Mouse (Mus musculus) neural tube, embryonic 11.5 days (tissue): ENCODE results near the gene Bpifb9a. TPM values are rescaled to one million over a fixed set of nuclear protein-coding genes. Genes with fewer than 3 reads are reported as not detected.
"Not testable (repeated sequence)": the region's sequence is repeated elsewhere in the genome, so short reads cannot be mapped to it uniquely, and the experiment has no call there.

Experiments used
- ATAC-seq: fragments of 200-750 bp; cut with Nextera tagmentation; 2 replicates; pipeline ENCODE4 v1.8.0; 2017; ENCODE audit warnings: moderate number of reproducible peaks, mild to moderate bottlenecking, moderate TSS enrichment, moderate library complexity; ENCODE audit not compliant: insufficient read depth, low FRiP score, low TSS enrichment
- DNase-seq: peaks from one replicate; pipeline ENCODE4 v3.0.0-alpha.2; 2015; ENCODE audit warnings: low spot score
- H3K27ac ChIP-seq: fragments of 300-500 bp; sonication (generic); 2 replicates; pipeline ENCODE4 v1.5.1; 2014; ENCODE audit warnings: low read depth, mild to moderate bottlenecking, low read length
- H3K27me3 ChIP-seq: fragments of 300-500 bp; sonication (generic); 2 replicates; pipeline ENCODE4 v1.6.1; 2014; ENCODE audit warnings: mild to moderate bottlenecking, low read length, mixed read lengths; ENCODE audit not compliant: control insufficient read depth, insufficient read depth
- H3K36me3 ChIP-seq: fragments of 300-500 bp; sonication (generic); 2 replicates; pipeline ENCODE4 v1.6.1; 2014; ENCODE audit warnings: mild to moderate bottlenecking, low read length, moderate library complexity, mixed read lengths; ENCODE audit not compliant: control insufficient read depth, insufficient read depth
- H3K4me1 ChIP-seq: fragments of 300-500 bp; sonication (generic); 2 replicates; pipeline ENCODE4 v1.6.1; 2014; ENCODE audit warnings: low read length, mixed read lengths; ENCODE audit not compliant: control insufficient read depth, insufficient read depth
- H3K4me2 ChIP-seq: fragments of 300-500 bp; sonication (generic); 2 replicates; pipeline ENCODE4 v1.6.1; 2014; ENCODE audit warnings: low read depth, mild to moderate bottlenecking, moderate library complexity
- H3K4me3 ChIP-seq: fragments of 300-500 bp; sonication (generic); 2 replicates; pipeline ENCODE4 v1.5.1; 2014; ENCODE audit warnings: low read depth, low read length
- H3K9ac ChIP-seq: fragments of 300-500 bp; sonication (generic); 2 replicates; pipeline ENCODE4 v1.6.1; 2014; ENCODE audit warnings: mild to moderate bottlenecking, low read length
- H3K9me3 ChIP-seq: fragments of 300-500 bp; sonication (generic); 2 replicates; pipeline ENCODE4 v1.6.1; 2016; ENCODE audit warnings: low read length; ENCODE audit not compliant: control insufficient read depth
- WGBS: fragments of 180-500 bp; shearing (Covaris S2); extraction: QIAGEN DNeasy Blood & Tissue Kit; methylation state at CpG from one replicate; pipeline ENCODE4 v1.1.7; 2014; 5-methylcytosine and 5-hydroxymethylcytosine counted together
- polyA plus RNA-seq: library from polyadenylated mRNA; unstranded; fragments of >200 nt; fragmentation: Nextera tagmentation; extraction: Ambion mirVana; gene quantifications from 2 replicates; pipeline ENCODE4 v1.2.1, GENCODE M21; 2014

Gene Bpifb9a
- polyA plus RNA-seq: not detected in 2 replicates

GRCm38 (mm10) chr2:154257554-154257953 is at the start of gene Bpifb9a:
Gene Bpifb9a (plus strand): TSS chr2:154257854.
- not testable (repeated sequence) for H3K27me3 ChIP-seq, H3K4me1 ChIP-seq, H3K4me2 ChIP-seq, ATAC-seq, H3K27ac ChIP-seq, H3K36me3 ChIP-seq, H3K9me3 ChIP-seq, H3K9ac ChIP-seq, H3K4me3 ChIP-seq, DNase-seq
- 83% methylated on average over 5 of the region's 5 CpGs for WGBS

GRCm38 (mm10) chr2:154209112-154209511 is 48.5 kb upstream of the Bpifb9a start:
- ATAC-seq (no peak), DNase-seq (no peak)
- WGBS: 26% methylated on average over 3 of the region's 3 CpGs

GRCm38 (mm10) chr2:154211121-154211520 is 46.5 kb upstream of the Bpifb9a start:
- no peaks in the 10 kb centered on the region for H3K36me3 ChIP-seq
- H3K4me1 ChIP-seq: no peaks in the 10 kb centered on the region
- no peak overlapping the region for H3K27ac ChIP-seq
- H3K4me2 ChIP-seq: no peak overlapping the region
- 53% methylated on average over 1 of the region's 1 CpGs for WGBS
- ATAC-seq (no peak), DNase-seq (no peak)
- H3K9ac ChIP-seq: no peak overlapping the region
- H3K27me3 ChIP-seq: no peaks in the 10 kb centered on the region
- no peaks in the 10 kb centered on the region for H3K9me3 ChIP-seq
- no peak overlapping the region for H3K4me3 ChIP-seq

More at GRCm38 (mm10) chr2:154209112-154209511, 48.5 kb upstream of the Bpifb9a start:
- Histone ChIP-seq H3K27ac (no peak overlapping the region), H3K9ac (no peak overlapping the region), H3K4me3 (no peak overlapping the region), H3K4me1 (no peaks in the 10 kb centered on the region), H3K36me3 (no peaks in the 10 kb centered on the region), H3K27me3 (no peaks in the 10 kb centered on the region), H3K4me2 (no peak overlapping the region), H3K9me3 (no peaks in the 10 kb centered on the region)

GRCm38 (mm10) chr2:154211881-154212280 is 45.8 kb upstream of the Bpifb9a start:
- no peak overlapping the region for H3K4me2 ChIP-seq
- no peak overlapping the region for H3K9ac ChIP-seq
- 86% methylated on average over 4 of the region's 4 CpGs for WGBS

GRCm38 (mm10) chr2:154215191-154215590 is 42.5 kb upstream of the Bpifb9a start:
- DNase-seq (peak; percentile 77), ATAC-seq (no peak)
- Histone ChIP-seq H3K4me3 (no peak overlapping the region), H3K4me1 (no peaks in the 10 kb centered on the region), H3K27ac (no peak overlapping the region), H3K9ac (no peak overlapping the region), H3K36me3 (no peaks in the 10 kb centered on the region), H3K9me3 (no peaks in the 10 kb centered on the region), H3K27me3 (no peaks in the 10 kb centered on the region), H3K4me2 (no peak overlapping the region)
- 15% methylated on average over 5 of the region's 5 CpGs for WGBS

More at GRCm38 (mm10) chr2:154211881-154212280, 45.8 kb upstream of the Bpifb9a start:
- Histone ChIP-seq H3K4me3 (no peak overlapping the region), H3K9me3 (no peaks in the 10 kb centered on the region), H3K27me3 (no peaks in the 10 kb centered on the region), H3K4me1 (no peaks in the 10 kb centered on the region), H3K36me3 (no peaks in the 10 kb centered on the region), H3K27ac (no peak overlapping the region)
- ATAC-seq (no peak), DNase-seq (no peak)

GRCm38 (mm10) chr2:154219950-154220349 is 37.7 kb upstream of the Bpifb9a start:
- H3K4me2 ChIP-seq: no peak overlapping the region
- H3K27ac ChIP-seq: no peak overlapping the region
- no peak overlapping the region for H3K4me3 ChIP-seq
- H3K4me1 ChIP-seq: peaks cover 8% of the 10 kb centered on the region; the same call in 1 of the 2 replicates
- no peak for DNase-seq
- H3K27me3 ChIP-seq: no peaks in the 10 kb centered on the region
- H3K36me3 ChIP-seq: no peaks in the 10 kb centered on the region
- 84% methylated on average over 5 of the region's 5 CpGs for WGBS
- H3K9me3 ChIP-seq: no peaks in the 10 kb centered on the region
- H3K9ac ChIP-seq: no peak overlapping the region
- no peak for ATAC-seq

GRCm38 (mm10) chr2:154223265-154223916 is 34.3 kb upstream of the Bpifb9a start, which contains the start of gene Bpifb5:
Gene Bpifb5 (plus strand): TSS chr2:154223742.
- H3K36me3 ChIP-seq: no peaks in the 10 kb centered on the region
- peak within 1 kb of the TSS; percentile 21 for H3K4me2 ChIP-seq
- peaks cover 8% of the 10 kb centered on the region; the same call in 1 of the 2 replicates for H3K4me1 ChIP-seq
- no peak within 1 kb of the TSS for H3K4me3 ChIP-seq
- DNase-seq (peak; percentile 47), ATAC-seq (no peak)
- H3K9me3 ChIP-seq: no peaks in the 10 kb centered on the region
- H3K27me3 ChIP-seq: no peaks in the 10 kb centered on the region
- H3K9ac ChIP-seq: no peak within 1 kb of the TSS; the same call in 1 of the 2 replicates
- no peak within 1 kb of the TSS for H3K27ac ChIP-seq
- 3% methylated on average over 14 of the region's 14 CpGs for WGBS

GRCm38 (mm10) chr2:154223917-154224273 is 33.8 kb upstream of the Bpifb9a start:
- H3K9ac ChIP-seq: no peak overlapping the region
- H3K27ac ChIP-seq: no peak overlapping the region
- peak overlapping the region; percentile 21; the same call in 1 of the 2 replicates for H3K4me2 ChIP-seq
- 3% methylated on average over 2 of the region's 2 CpGs for WGBS
- H3K4me3 ChIP-seq: no peak overlapping the region
- ATAC-seq: no peak
- peaks cover 8% of the 10 kb centered on the region; the same call in 1 of the 2 replicates for H3K4me1 ChIP-seq
- no peak for DNase-seq
- H3K27me3 ChIP-seq: no peaks in the 10 kb centered on the region
- H3K9me3 ChIP-seq: no peaks in the 10 kb centered on the region
- no peaks in the 10 kb centered on the region for H3K36me3 ChIP-seq

- Histone ChIP-seq H3K27ac (no peak overlapping the region), H3K9me3 (no peaks in the 10 kb centered on the region), H3K36me3 (no peaks in the 10 kb centered on the region), H3K4me2 (no peak overlapping the region), H3K4me3 (no peak overlapping the region), H3K9ac (no peak overlapping the region), H3K4me1 (peaks cover 8% of the 10 kb centered on the region; the same call in 1 of the 2 replicates), H3K27me3 (no peaks in the 10 kb centered on the region)
- no peak for ATAC-seq
- no peak for DNase-seq
- WGBS: 74% methylated on average over 4 of the region's 4 CpGs
These were observed 30.7 kb upstream of the Bpifb9a start for GRCm38 (mm10) chr2:154226991-154227390.
